ENCODE assay signal across 7 mouse cellular contexts in the genomic region with DNA sequence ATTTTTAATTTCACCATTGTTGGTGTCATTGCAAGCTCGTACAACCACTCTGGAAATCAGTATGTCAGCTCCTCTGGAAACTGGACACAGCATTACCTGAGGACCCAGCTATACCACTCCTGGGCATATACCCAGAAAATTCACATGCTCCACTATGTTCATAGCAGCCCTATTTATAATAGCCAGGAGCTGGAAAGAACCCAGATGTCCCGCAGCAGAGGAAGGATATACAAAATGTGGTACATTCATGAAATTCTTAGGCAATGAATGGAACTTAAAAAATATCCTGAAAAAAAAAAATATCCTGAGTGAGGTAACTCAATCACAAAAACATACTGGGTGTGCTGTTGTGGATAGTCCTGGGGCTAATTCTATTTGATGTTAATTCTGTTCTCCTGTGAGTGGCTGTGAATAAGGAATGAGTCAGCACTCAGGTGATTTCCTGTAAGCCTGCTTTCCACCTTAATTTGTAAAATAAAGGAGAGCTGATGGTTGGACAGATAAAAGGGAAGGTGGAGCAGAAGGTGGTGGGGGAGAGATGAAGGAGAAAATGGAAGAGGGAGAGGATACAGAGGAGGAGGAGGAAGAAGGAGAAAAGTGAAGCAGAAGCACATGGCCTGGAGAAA.
"Had no signal": no experiment of that assay in that cellular context is flagged by ENCODE, and none has a peak within 500 bp of the region (broad histone marks: within the 10 kb centered on the region; RNA-seq: fewer than 3 reads in every experiment).

No protein-coding gene starts in this region.

- DNase-seq: lung, adult 18-20 months; lung, embryonic 14.5 days; lung, postnatal 10 days; right cerebral cortex, postnatal 14 days; thymus, adult 2 months; thymus, postnatal 25 days; thymus, postnatal 4 days had no signal
